Mouse (Mus musculus) erythroblast, embryonic 14.5 days (primary cell): Measurements from ENCODE around the gene Smyd2.

Experiments
- GATA1 ChIP-seq: IDR thresholded peaks from 2 replicates; pipeline ENCODE4 v1.6.1; 2012; ENCODE audit warnings: low read length, inconsistent platforms, mixed read lengths
- TAL1 ChIP-seq: IDR thresholded peaks from 3 replicates; pipeline ENCODE4 v1.6.1; 2012; ENCODE audit warnings: low read length, inconsistent platforms, mixed read lengths

DNA sequence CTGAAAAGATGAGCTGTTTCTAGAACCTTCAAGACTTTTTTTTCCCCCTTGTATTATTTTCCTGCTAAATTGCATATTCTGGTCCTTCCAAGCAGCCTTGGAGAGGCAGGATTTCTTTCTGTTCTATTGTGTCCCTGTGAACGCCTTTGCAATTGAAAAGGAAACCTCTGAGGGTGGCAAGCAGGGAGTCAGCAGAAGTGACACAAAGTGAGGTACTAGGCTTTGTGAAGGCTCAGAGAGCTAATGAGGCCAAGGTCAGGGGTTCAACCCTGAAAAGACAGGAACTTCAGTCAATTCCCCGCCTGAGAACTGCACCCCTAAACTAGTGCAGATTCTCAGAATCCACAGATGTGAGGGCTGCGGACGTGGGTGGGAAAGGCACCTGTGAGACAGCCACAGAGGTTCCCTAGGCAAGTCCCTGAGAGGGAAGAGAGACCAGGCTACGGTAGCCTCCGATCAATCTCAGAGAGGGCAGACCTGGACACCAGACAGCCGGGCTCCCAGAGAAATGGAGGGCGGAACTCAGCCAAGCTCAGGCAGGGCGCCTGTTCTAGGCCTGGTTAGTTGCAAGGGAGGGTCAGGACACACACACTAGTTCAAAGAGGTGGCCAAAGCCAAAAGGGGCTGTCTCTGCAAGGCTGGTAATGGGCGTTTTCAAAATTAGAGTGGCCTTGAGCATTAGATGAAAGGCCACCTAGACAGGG is 5.6 kb downstream of the Smyd2 start:
- no peak for TF ChIP-seq GATA1
- no peak for TF ChIP-seq TAL1
